Mouse (Mus musculus) CH12.LX (cell line): ENCODE results near the gene Cd33. TPM values are rescaled to one million over a fixed set of nuclear protein-coding genes. Genes with fewer than 3 reads are reported as not detected.

ENCODE experiments used
- DNase-seq: peaks from one replicate; pipeline ENCODE4 v3.0.0-alpha.2; 2013; ENCODE audit errors: extremely low read depth
- H3K27ac ChIP-seq: 2 replicates; pipeline ENCODE4 v1.5.1; 2012; ENCODE audit warnings: low read depth, mild to moderate bottlenecking, control low read depth, moderate library complexity; ENCODE audit not compliant: insufficient read depth
- H3K27me3 ChIP-seq: replicated peaks from 2 replicates; pipeline ENCODE3; 2012; ENCODE audit warnings: inconsistent platforms
- H3K36me3 ChIP-seq, 2 experiments: replicated peaks in 1 of 2; 2 replicates each; pipeline versions ENCODE3 to v1.6.1; 2012; ENCODE audit warnings: inconsistent platforms in 1 of 2, low read length in 1 of 2, mild to moderate bottlenecking in 1 of 2, mixed read lengths in 1 of 2, moderate library complexity in 1 of 2; ENCODE audit not compliant: control insufficient read depth in 1 of 2, insufficient read depth in 1 of 2
- H3K4me1 ChIP-seq, 2 experiments: 2 replicates each; pipeline ENCODE4 v1.6.1; 2012; ENCODE audit warnings: inconsistent platforms in 1 of 2, moderate library complexity in 1 of 2; ENCODE audit not compliant: insufficient read depth in 2 of 2, control insufficient read depth in 1 of 2
- H3K4me2 ChIP-seq: 2 replicates; pipeline ENCODE4 v1.6.1; 2012; ENCODE audit warnings: low read depth, mild to moderate bottlenecking, control low read depth; ENCODE audit not compliant: poor library complexity, insufficient read depth, severe bottlenecking
- H3K4me3 ChIP-seq, 3 experiments: fragments of 150-350 bp in 1 of 3; sonication (generic) in 1 of 3; replicated peaks in 1 of 3; 2 replicates each; pipeline versions ENCODE3 to v1.5.1; 2011 to 2012; ENCODE audit warnings: low read depth in 2 of 3, low read length in 2 of 3, mild to moderate bottlenecking in 2 of 3, moderate library complexity in 2 of 3, control low read depth in 1 of 3, improper control_type of control experiment in 1 of 3, inconsistent platforms in 1 of 3, mixed read lengths in 1 of 3; ENCODE audit not compliant: poor library complexity in 1 of 3
- H3K79me2 ChIP-seq: replicated peaks from 2 replicates; pipeline ENCODE4 v1.6.1; 2012; ENCODE audit warnings: mild to moderate bottlenecking, moderate library complexity; ENCODE audit not compliant: control insufficient read depth, poor library complexity, insufficient read depth, severe bottlenecking; ENCODE audit errors: extremely low read depth
- H3K9ac ChIP-seq: 2 replicates; pipeline ENCODE4 v1.6.1; 2012; ENCODE audit warnings: low read depth, mild to moderate bottlenecking, control low read depth, moderate library complexity; ENCODE audit not compliant: insufficient read depth
- H3K9me3 ChIP-seq: replicated peaks from 2 replicates; pipeline ENCODE3; 2012; ENCODE audit warnings: low read length, inconsistent platforms, mixed read lengths
- BHLHE40 ChIP-seq: IDR thresholded peaks from 2 replicates; pipeline ENCODE4 v1.6.1; 2011; ENCODE audit warnings: mild to moderate bottlenecking, low read depth, low read length, improper control_type of control experiment
- CHD1 ChIP-seq: IDR thresholded peaks from 2 replicates; pipeline ENCODE4 v1.6.1; 2012; ENCODE audit warnings: low read depth, low read length, improper control_type of control experiment, inconsistent platforms
- CTCF ChIP-seq, 2 experiments: IDR thresholded peaks in 1 of 2; conservative IDR thresholded peaks in 1 of 2; 2 replicates each; pipeline ENCODE4 v1.5.1; 2011 to 2012; ENCODE audit warnings: low read depth in 2 of 2, low read length in 2 of 2, improper control_type of control experiment in 1 of 2, inconsistent platforms in 1 of 2, mild to moderate bottlenecking in 1 of 2, moderate library complexity in 1 of 2
- ELF1 ChIP-seq: IDR thresholded peaks from 2 replicates; pipeline ENCODE4 v1.6.1; 2014; ENCODE audit warnings: low read depth, mild to moderate bottlenecking, inconsistent platforms, low read length, improper control_type of control experiment
- ETS1 ChIP-seq: conservative IDR thresholded peaks from 2 replicates; pipeline ENCODE4 v1.6.1; 2012; ENCODE audit warnings: low read depth, mild to moderate bottlenecking, inconsistent platforms, low read length, improper control_type of control experiment, moderate library complexity
- HCFC1 ChIP-seq: IDR thresholded peaks from 2 replicates; pipeline ENCODE4 v1.6.1; 2012; ENCODE audit warnings: low read depth, mild to moderate bottlenecking, inconsistent platforms, low read length, improper control_type of control experiment
- MAFK ChIP-seq: IDR thresholded peaks from 2 replicates; pipeline ENCODE4 v1.6.1; 2011; ENCODE audit warnings: low read length, improper control_type of control experiment; ENCODE audit not compliant: insufficient replicate concordance
- MXI1 ChIP-seq: IDR thresholded peaks from 2 replicates; pipeline ENCODE4 v1.6.1; 2011; ENCODE audit warnings: mild to moderate bottlenecking, low read depth, low read length, improper control_type of control experiment
- MYC ChIP-seq: IDR thresholded peaks from 2 replicates; pipeline ENCODE4 v1.6.1; 2011; ENCODE audit warnings: low read depth, mild to moderate bottlenecking, improper control_type of control experiment, low read length
- NELFE ChIP-seq: IDR thresholded peaks from 2 replicates; pipeline ENCODE4 v1.6.1; 2011; ENCODE audit warnings: low read depth, low read length, improper control_type of control experiment
- RCOR1 ChIP-seq: conservative IDR thresholded peaks from 2 replicates; pipeline ENCODE4 v1.6.1; 2012; ENCODE audit warnings: low read depth, mild to moderate bottlenecking, inconsistent platforms, low read length, improper control_type of control experiment
- SIN3A ChIP-seq: IDR thresholded peaks from 2 replicates; pipeline ENCODE4 v1.6.1; 2012; ENCODE audit warnings: low read length, improper control_type of control experiment, inconsistent platforms
- TBP ChIP-seq: conservative IDR thresholded peaks from 2 replicates; pipeline ENCODE4 v1.6.1; 2011; ENCODE audit warnings: low read depth, low read length, improper control_type of control experiment
- UBTF ChIP-seq: IDR thresholded peaks from 2 replicates; pipeline ENCODE4 v1.6.1; 2012; ENCODE audit warnings: low read depth, mild to moderate bottlenecking, inconsistent platforms, low read length, improper control_type of control experiment, moderate library complexity
- ZC3H11A ChIP-seq: IDR thresholded peaks from 2 replicates; pipeline ENCODE4 v1.6.1; 2012; ENCODE audit warnings: low read depth, mild to moderate bottlenecking, inconsistent platforms, low read length, improper control_type of control experiment
- ZNF384 ChIP-seq: IDR thresholded peaks from 2 replicates; pipeline ENCODE4 v1.6.1; 2012; ENCODE audit warnings: low read depth, low read length, improper control_type of control experiment, inconsistent platforms
- dilution Hi-C: fragments of 300-500 bp; cut with MboI; formaldehyde crosslinking; loops from 2 replicates; pipeline ENCODE4 v1.14.3; 2020; ENCODE audit warnings: low sequenced_read_pairs; ENCODE audit not compliant: extremely low pct_unique_long_range_greater_than_20kb, extremely low pct_ligation_motif_present
- in situ Hi-C: fragments of 300-500 bp; cut with MboI; formaldehyde crosslinking; loops from 3 replicates; pipeline ENCODE4 v1.14.3; 2019; ENCODE audit warnings: low sequenced_read_pairs, low pct_ligation_motif_present, low pct_unique_long_range_greater_than_20kb, mixed read lengths
- polyA plus RNA-seq: library from polyadenylated mRNA; unstranded; fragments of >175 nt; gene quantifications from 2 replicates; pipeline ENCODE4 v1.2.1, GENCODE M21; 2012; ENCODE audit warnings: low read depth; ENCODE audit not compliant: insufficient read length
- total RNA-seq, 2 experiments: library from RNA; depleted of rRNA; stranded (reverse); fragments of 300-350 nt in 1 of 2; fragments of >200 nt in 1 of 2; gene quantifications; 2 replicates each; pipeline ENCODE4 v1.2.3; 2012 to 2014

Gene Cd33
- total and polyA plus RNA-seq, 3 experiments, result 0.08 to 0.40 (median 0.09) TPM

GRCm38 (mm10) chr7:43571216-43571615 is 27.0 kb upstream of the Cd33 start:
- Histone ChIP-seq H3K4me3 (no peak overlapping the region), H3K4me2 (no peak overlapping the region), H3K27me3 (no peaks in the 10 kb centered on the region), H3K27ac (no peak overlapping the region), H3K36me3 (peaks cover 28 to 51% of the 10 kb centered on the region in 2 experiments), H3K9me3 (peaks cover 16% of the 10 kb centered on the region), H3K9ac (no peak overlapping the region), H3K79me2 (no peaks in the 10 kb centered on the region), H3K4me1 (no peaks in the 10 kb centered on the region)
- TF ChIP-seq CHD1, result no peak
- TF ChIP-seq SIN3A, result no peak
- TF ChIP-seq RCOR1, result no peak
- no peak for TF ChIP-seq ETS1
- TF ChIP-seq BHLHE40, result no peak
- no peak for TF ChIP-seq MXI1
- TF ChIP-seq ELF1, result no peak
- no peak for TF ChIP-seq CTCF (conservative IDR thresholded peaks at IDR 0.05 in 1 of 2, IDR thresholded peaks at IDR 0.05 in 1 of 2; ENCODE audit: low read depth in 2 of 2, low read length in 2 of 2)
- TF ChIP-seq HCFC1, result no peak
- TF ChIP-seq MAFK, result no peak
- no peak for TF ChIP-seq TBP
- TF ChIP-seq NELFE, result no peak
- no peak for TF ChIP-seq UBTF
- TF ChIP-seq ZC3H11A, result no peak
- no peak for TF ChIP-seq MYC
- dilution Hi-C loops, result no loop called here
- in situ Hi-C loops, result no loop called here
- DNase-seq, result no peak

GRCm38 (mm10) chr7:43563300-43563699 is 19.1 kb upstream of the Cd33 start:
- in situ Hi-C loops, result no loop called here

More at GRCm38 (mm10) chr7:43563300-43563699, 19.1 kb upstream of the Cd33 start:
- TF ChIP-seq MXI1 (0 out of 2 replicates have a peak, but pooled peaks have one; percentile 11), ZNF384 (no peak)
- TF ChIP-seq, all 38 proteins: peak for 1
- peak overlapping the region; percentile 47; the same call in 1 of the 2 replicates for H3K9ac ChIP-seq
- H3K27me3 ChIP-seq, result no peaks in the 10 kb centered on the region
- H3K36me3 ChIP-seq, result peaks cover 12 to 28% of the 10 kb centered on the region in 2 experiments
- H3K27ac ChIP-seq, result no peak overlapping the region
- peaks cover 13 to 23% of the 10 kb centered on the region in 2 experiments for H3K4me1 ChIP-seq
- H3K79me2 ChIP-seq, result no peaks in the 10 kb centered on the region
- peak overlapping the region; percentile 47 to 94 (median 79) for H3K4me3 ChIP-seq
- dilution Hi-C loops, result no loop called here
- peak overlapping the region; percentile 79 for H3K4me2 ChIP-seq
- H3K9me3 ChIP-seq, result no peaks in the 10 kb centered on the region
- no peak for DNase-seq
